Mouse (Mus musculus): ENCODE measurements around the gene Lsmem1. TPM values are rescaled to one million over a fixed set of nuclear protein-coding genes. Genes with fewer than 3 reads are reported as not detected.
A peak's percentile ranks its signal among the peaks of the same experiment; 100 is the strongest.

Gene Lsmem1
- polyA plus RNA-seq, 1 experiment, result not detected

DNA sequence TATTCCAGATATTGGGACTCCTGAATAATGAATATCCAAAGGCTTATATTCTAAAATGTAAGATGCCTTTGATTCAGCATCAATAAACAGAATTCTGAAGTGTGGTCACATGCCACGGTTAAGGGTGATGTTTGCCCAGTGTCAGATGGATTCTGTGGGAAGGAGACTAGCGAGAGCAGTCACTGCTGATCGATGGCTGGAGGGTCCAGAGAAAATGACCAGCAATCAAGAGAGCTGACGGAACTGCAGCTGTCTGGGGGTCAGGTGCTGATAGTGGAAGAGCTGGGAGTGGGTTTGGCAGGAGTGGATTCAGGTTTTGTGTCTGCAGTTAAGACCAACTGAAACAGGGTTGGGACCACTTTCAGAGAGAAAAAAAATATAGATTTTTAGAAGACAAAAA lies 44.0 kb upstream of the Lsmem1 start:
- Histone ChIP-seq H3K4me3 (ENCODE audit: low read depth, low read length) (no peak overlapping the region), H3K36me3 (ENCODE audit: control insufficient read depth, insufficient read depth, low read length) (no peaks in the 10 kb centered on the region), H3K4me1 (ENCODE audit: control insufficient read depth, insufficient read depth, insufficient read length, low read length) (peaks cover 10% of the 10 kb centered on the region), H3K27ac (ENCODE audit: insufficient read depth, low read depth, low read length) (no peak overlapping the region), H3K27me3 (ENCODE audit: control insufficient read depth, insufficient read depth, low read length) (no peaks in the 10 kb centered on the region)
- WGBS, result 70% methylated on average over 4 of the region's 4 CpGs
- no peak for TF ChIP-seq CTCF (IDR thresholded peaks at IDR 0.05; ENCODE audit: extremely low read depth, insufficient read length, insufficient replicate concordance, low read depth, low read length)
- TF ChIP-seq POLR2A (IDR thresholded peaks at IDR 0.05; ENCODE audit: low read depth, low read length), result no peak

DNA sequence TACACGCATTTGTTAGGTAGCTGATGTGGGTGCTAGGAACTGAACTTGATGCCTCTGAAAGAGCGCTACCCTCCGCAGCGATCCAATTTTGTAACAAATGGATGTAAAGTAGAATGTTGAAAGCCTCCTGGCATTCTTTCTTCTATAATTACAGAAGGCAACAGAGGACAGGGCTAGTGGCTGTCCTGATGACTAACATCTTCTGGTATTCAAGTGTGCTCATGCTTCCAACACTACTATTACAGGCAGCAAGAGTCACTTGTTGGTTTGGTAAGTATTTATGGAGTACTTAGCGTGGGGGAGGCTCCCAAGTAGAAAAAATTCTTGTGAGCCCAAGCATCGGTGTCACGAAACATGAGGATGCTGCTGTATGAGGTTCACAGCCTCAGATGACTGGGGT lies 39.9 kb upstream of the Lsmem1 start:
- TF ChIP-seq POLR2A (IDR thresholded peaks at IDR 0.05; ENCODE audit: low read depth, low read length) (no peak), CTCF (IDR thresholded peaks at IDR 0.05; ENCODE audit: extremely low read depth, insufficient read length, insufficient replicate concordance, low read depth, low read length) (no peak)
- Histone ChIP-seq H3K36me3 (ENCODE audit: control insufficient read depth, insufficient read depth, low read length) (no peaks in the 10 kb centered on the region), H3K4me1 (ENCODE audit: control insufficient read depth, insufficient read depth, insufficient read length, low read length) (peaks cover 2% of the 10 kb centered on the region), H3K4me3 (ENCODE audit: low read depth, low read length) (no peak overlapping the region), H3K27me3 (ENCODE audit: control insufficient read depth, insufficient read depth, low read length) (no peaks in the 10 kb centered on the region), H3K27ac (ENCODE audit: insufficient read depth, low read depth, low read length) (no peak overlapping the region)
- WGBS, result 91% methylated on average over 7 of the region's 7 CpGs

DNA sequence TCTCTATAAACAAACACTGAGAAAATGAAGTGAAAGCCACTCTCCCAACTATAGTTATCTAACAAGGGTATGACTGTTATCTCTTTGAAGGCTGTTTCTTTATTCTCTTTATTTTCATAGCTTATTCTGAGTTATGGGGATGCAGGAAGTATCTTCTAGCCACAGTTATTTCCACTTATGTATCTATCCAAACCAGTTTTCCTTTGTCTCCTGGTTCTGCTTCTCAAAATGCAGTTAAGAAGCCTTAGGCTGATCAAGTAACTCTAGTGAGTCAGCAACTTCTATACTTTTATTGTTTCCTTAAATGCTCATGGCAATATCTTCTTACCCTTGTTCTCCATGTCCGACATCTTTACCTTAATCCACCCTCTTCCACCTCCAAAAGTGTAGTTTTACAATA lies 32.9 kb upstream of the Lsmem1 start:
- WGBS, result 94% methylated on average over 1 of the region's 1 CpGs
- Histone ChIP-seq H3K27me3 (ENCODE audit: control insufficient read depth, insufficient read depth, low read length) (no peaks in the 10 kb centered on the region), H3K27ac (ENCODE audit: insufficient read depth, low read depth, low read length) (no peak overlapping the region), H3K4me1 (ENCODE audit: control insufficient read depth, insufficient read depth, insufficient read length, low read length) (no peaks in the 10 kb centered on the region), H3K36me3 (ENCODE audit: control insufficient read depth, insufficient read depth, low read length) (no peaks in the 10 kb centered on the region), H3K4me3 (ENCODE audit: low read depth, low read length) (no peak overlapping the region)
- TF ChIP-seq CTCF (IDR thresholded peaks at IDR 0.05; ENCODE audit: extremely low read depth, insufficient read length, insufficient replicate concordance, low read depth, low read length) (no peak), POLR2A (IDR thresholded peaks at IDR 0.05; ENCODE audit: low read depth, low read length) (no peak)

DNA sequence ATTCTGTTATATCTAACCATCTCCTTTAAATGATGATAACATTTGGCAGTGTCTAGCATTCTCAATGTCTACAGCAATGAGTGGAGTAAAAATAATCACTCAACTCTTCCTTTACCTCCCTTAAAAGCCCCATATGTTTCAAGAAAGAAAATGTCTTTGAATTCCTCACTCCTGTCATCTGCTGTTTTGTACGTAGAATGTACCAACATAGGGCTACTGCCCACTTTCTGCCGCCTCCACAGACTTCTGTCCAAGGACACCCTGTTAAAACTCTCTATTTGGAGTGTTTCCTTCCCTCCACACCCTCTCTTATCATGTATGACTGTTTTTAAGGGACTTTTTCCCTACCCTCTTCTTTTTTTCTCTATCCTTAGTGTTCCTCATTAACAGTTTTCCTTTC lies 32.3 kb upstream of the Lsmem1 start:
- no peak overlapping the region for H3K4me3 ChIP-seq (ENCODE audit: low read depth, low read length)
- WGBS, result 97% methylated on average over 2 of the region's 2 CpGs
- TF ChIP-seq CTCF (IDR thresholded peaks at IDR 0.05; ENCODE audit: extremely low read depth, insufficient read length, insufficient replicate concordance, low read depth, low read length), result no peak
- no peak for TF ChIP-seq POLR2A (IDR thresholded peaks at IDR 0.05; ENCODE audit: low read depth, low read length)
- H3K27me3 ChIP-seq (ENCODE audit: control insufficient read depth, insufficient read depth, low read length), result no peaks in the 10 kb centered on the region
- no peaks in the 10 kb centered on the region for H3K4me1 ChIP-seq (ENCODE audit: control insufficient read depth, insufficient read depth, insufficient read length, low read length)
- H3K27ac ChIP-seq (ENCODE audit: insufficient read depth, low read depth, low read length), result no peak overlapping the region
- no peaks in the 10 kb centered on the region for H3K36me3 ChIP-seq (ENCODE audit: control insufficient read depth, insufficient read depth, low read length)

DNA sequence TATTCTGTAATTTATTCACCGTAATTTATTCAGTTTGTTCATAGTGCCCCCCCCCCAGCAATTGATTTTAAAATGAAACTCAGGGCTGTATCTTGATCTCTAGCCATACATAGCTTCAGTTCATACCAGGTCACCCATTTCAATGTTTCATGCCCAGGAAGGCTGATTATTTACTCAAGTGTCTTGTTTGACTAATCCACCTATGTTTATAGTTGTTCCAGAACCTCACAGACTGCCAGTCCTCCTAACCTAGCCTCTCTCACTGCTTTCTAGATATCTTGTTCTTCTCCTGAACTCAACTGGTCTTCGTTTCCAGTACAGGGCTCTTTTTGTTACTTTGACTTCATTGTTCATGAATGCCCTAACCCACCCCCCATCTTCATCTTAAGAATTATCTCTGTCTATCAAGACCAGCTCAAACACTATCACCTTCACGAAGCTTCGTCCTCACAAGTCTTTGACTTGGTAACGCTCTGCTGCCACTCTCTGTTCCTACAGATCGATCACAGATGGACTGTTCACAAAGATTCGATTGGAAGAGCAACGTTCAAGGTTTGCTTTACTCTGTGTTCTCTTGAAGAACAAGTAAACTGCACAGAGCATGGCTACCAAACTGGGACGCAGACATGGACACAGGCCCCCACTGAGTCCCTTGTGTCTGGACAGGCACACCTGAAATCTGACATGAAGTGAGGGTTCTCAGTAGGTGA lies 25.0 kb upstream of the Lsmem1 start:
- peaks cover 5% of the 10 kb centered on the region; the same call in 1 of the 2 replicates for H3K4me1 ChIP-seq (ENCODE audit: control insufficient read depth, insufficient read depth, insufficient read length, low read length)
- TF ChIP-seq POLR2A (IDR thresholded peaks at IDR 0.05; ENCODE audit: low read depth, low read length) (no peak), CTCF (IDR thresholded peaks at IDR 0.05; ENCODE audit: extremely low read depth, insufficient read length, insufficient replicate concordance, low read depth, low read length) (no peak)
- H3K27me3 ChIP-seq (ENCODE audit: control insufficient read depth, insufficient read depth, low read length), result no peaks in the 10 kb centered on the region
- 81% methylated on average over 9 of the region's 9 CpGs for WGBS
- H3K36me3 ChIP-seq (ENCODE audit: control insufficient read depth, insufficient read depth, low read length), result no peaks in the 10 kb centered on the region
- H3K4me3 ChIP-seq (ENCODE audit: low read depth, low read length), result no peak overlapping the region
- H3K27ac ChIP-seq (ENCODE audit: insufficient read depth, low read depth, low read length), result no peak overlapping the region

DNA sequence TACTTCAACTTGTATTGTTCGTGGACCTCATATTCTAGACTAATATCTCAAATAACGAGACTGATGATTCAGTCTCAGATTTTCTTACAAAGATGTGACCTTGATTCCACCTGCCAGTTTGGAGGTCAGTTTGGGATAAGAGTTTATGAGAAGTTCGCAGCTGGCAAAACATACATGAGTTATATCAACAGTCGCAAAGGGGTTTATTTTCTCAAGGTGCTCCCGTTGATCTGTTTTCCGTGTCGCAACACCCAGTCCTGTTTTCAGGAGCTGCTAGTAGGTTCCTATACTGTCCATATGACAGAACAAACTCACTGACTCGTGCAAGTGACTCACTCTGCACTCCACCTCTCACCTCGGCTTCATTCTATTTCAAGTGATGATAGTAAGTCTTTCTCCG lies 24.4 kb upstream of the Lsmem1 start:
- H3K27ac ChIP-seq (ENCODE audit: insufficient read depth, low read depth, low read length), result peak overlapping the region; percentile 83
- WGBS, result 6% methylated on average over 10 of the region's 10 CpGs
- no peak for TF ChIP-seq CTCF (IDR thresholded peaks at IDR 0.05; ENCODE audit: extremely low read depth, insufficient read length, insufficient replicate concordance, low read depth, low read length)
- no peak for TF ChIP-seq POLR2A (IDR thresholded peaks at IDR 0.05; ENCODE audit: low read depth, low read length)
- H3K36me3 ChIP-seq (ENCODE audit: control insufficient read depth, insufficient read depth, low read length), result no peaks in the 10 kb centered on the region
- no peaks in the 10 kb centered on the region for H3K27me3 ChIP-seq (ENCODE audit: control insufficient read depth, insufficient read depth, low read length)
- H3K4me1 ChIP-seq (ENCODE audit: control insufficient read depth, insufficient read depth, insufficient read length, low read length), result peaks cover 5% of the 10 kb centered on the region; the same call in 1 of the 2 replicates
- peak overlapping the region; percentile 48 for H3K4me3 ChIP-seq (ENCODE audit: low read depth, low read length)

DNA sequence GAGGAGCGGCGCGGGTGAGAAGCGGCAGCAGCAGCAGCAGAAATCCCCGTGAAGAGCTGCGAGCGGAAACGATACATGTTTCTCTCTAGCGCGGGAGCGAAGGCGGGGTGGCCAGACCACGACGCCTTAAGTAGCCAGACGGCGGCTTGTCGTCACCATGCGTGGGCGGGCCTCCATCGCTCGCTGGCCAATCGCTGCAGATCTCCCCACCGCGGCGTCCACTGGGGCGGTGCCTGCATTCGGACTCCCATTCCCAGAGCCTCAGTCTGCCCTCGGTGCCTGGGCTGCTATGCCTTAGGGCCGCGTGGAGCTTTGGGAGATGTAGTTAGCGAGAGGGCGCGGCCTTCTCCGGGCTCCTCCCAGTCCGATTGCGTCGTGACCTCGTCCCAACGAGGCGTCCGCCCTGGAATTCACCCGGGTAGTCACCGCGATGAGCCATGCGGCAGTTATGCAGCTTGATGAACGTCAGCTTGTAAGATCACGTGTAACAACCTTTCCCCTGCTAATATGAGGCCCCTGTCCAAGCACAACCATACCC lies 23.9 kb upstream of the Lsmem1 start:
- WGBS, result under 1% methylated on average over 47 of the region's 47 CpGs
- H3K27me3 ChIP-seq (ENCODE audit: control insufficient read depth, insufficient read depth, low read length), result no peaks in the 10 kb centered on the region
- no peaks in the 10 kb centered on the region for H3K36me3 ChIP-seq (ENCODE audit: control insufficient read depth, insufficient read depth, low read length)
- H3K4me1 ChIP-seq (ENCODE audit: control insufficient read depth, insufficient read depth, insufficient read length, low read length), result peaks cover 5% of the 10 kb centered on the region; the same call in 1 of the 2 replicates
- TF ChIP-seq CTCF (IDR thresholded peaks at IDR 0.05; ENCODE audit: extremely low read depth, insufficient read length, insufficient replicate concordance, low read depth, low read length) (no peak), POLR2A (IDR thresholded peaks at IDR 0.05; ENCODE audit: low read depth, low read length) (peak; percentile 97)
- H3K4me3 ChIP-seq (ENCODE audit: low read depth, low read length), result peak overlapping the region; percentile 84
- peak overlapping the region; percentile 97 for H3K27ac ChIP-seq (ENCODE audit: insufficient read depth, low read depth, low read length)
